Mouse (Mus musculus) C2C12 (cell line): ENCODE data around the gene Mical2. TPM values are rescaled to one million over a fixed set of nuclear protein-coding genes. Genes with fewer than 3 reads are reported as not detected.
A peak's percentile ranks its signal among the peaks of the same experiment; 100 is the strongest.

Source experiments
- H3K27me3 ChIP-seq: one replicate; pipeline ENCODE4 v1.6.1; 2011; ENCODE audit not compliant: control insufficient read depth, insufficient read depth, insufficient read length
- H3K36me3 ChIP-seq: one replicate; pipeline ENCODE4 v1.6.1; 2011; ENCODE audit not compliant: control insufficient read depth, insufficient read depth
- H3K4me3 ChIP-seq: one replicate; pipeline ENCODE4 v1.5.1; 2011; ENCODE audit warnings: mild to moderate bottlenecking, control low read depth; ENCODE audit not compliant: poor library complexity, insufficient read depth, severe bottlenecking
- H3K79me2 ChIP-seq: one replicate; pipeline ENCODE4 v1.6.1; 2011; ENCODE audit not compliant: control insufficient read depth, insufficient read depth
- H3K79me3 ChIP-seq: one replicate; pipeline ENCODE4 v1.6.1; 2011; ENCODE audit warnings: low read depth, control low read depth
- H3ac ChIP-seq: one replicate; pipeline ENCODE3; 2011; ENCODE audit warnings: low read depth; ENCODE audit not compliant: control insufficient read depth, insufficient read length
- CEBPB ChIP-seq: IDR thresholded peaks from one replicate; pipeline ENCODE4 v1.6.1; 2011; ENCODE audit warnings: low read depth, mild to moderate bottlenecking, control low read depth, moderate library complexity
- CTCF ChIP-seq: IDR thresholded peaks from one replicate; pipeline ENCODE4 v1.5.1; 2011; ENCODE audit not compliant: control insufficient read depth, insufficient read depth, insufficient read length
- FOSL1 ChIP-seq: IDR thresholded peaks from one replicate; pipeline ENCODE4 v1.8.0; 2011; ENCODE audit warnings: mild to moderate bottlenecking, low read length; ENCODE audit not compliant: poor library complexity, insufficient read depth, severe bottlenecking
- MAX ChIP-seq: IDR thresholded peaks from one replicate; pipeline ENCODE4 v1.6.1; 2011; ENCODE audit warnings: mild to moderate bottlenecking, control low read depth
- MYOD1 ChIP-seq: IDR thresholded peaks from one replicate; pipeline ENCODE4 v1.6.1; 2011; ENCODE audit warnings: low read depth; ENCODE audit not compliant: control insufficient read depth, insufficient read length
- MYOG ChIP-seq: IDR thresholded peaks from one replicate; pipeline ENCODE4 v1.6.1; 2011; ENCODE audit not compliant: control insufficient read depth, insufficient read length; ENCODE audit errors: extremely low read depth
- USF1 ChIP-seq: IDR thresholded peaks from one replicate; pipeline ENCODE4 v1.6.1; 2011; ENCODE audit warnings: low read depth, mild to moderate bottlenecking, control low read depth, moderate library complexity
- polyA plus RNA-seq: library from polyadenylated mRNA; unstranded; fragments of >200 nt; fragmentation: generic; extraction: Trizol; gene quantifications from one replicate; pipeline ENCODE4 v1.2.1, GENCODE M21; 2012; ENCODE audit warnings: missing spikeins

The Mical2 gene
- polyA plus RNA-seq, 1 experiment: 76.9 TPM

- Histone ChIP-seq H3K36me3 (no peaks in the 10 kb centered on the region), H3ac (no peak overlapping the region), H3K79me2 (no peaks in the 10 kb centered on the region), H3K79me3 (no peaks in the 10 kb centered on the region), H3K4me3 (no peak overlapping the region), H3K27me3 (no peaks in the 10 kb centered on the region)
- no peak for TF ChIP-seq MYOG
- no peak for TF ChIP-seq MAX
- TF ChIP-seq MYOD1: no peak
- TF ChIP-seq CEBPB: no peak
- no peak for TF ChIP-seq USF1
- no peak for TF ChIP-seq FOSL1
- no peak for TF ChIP-seq CTCF
These were observed 9.8 kb upstream of the Mical2 start for GRCm38 (mm10) chr7:112215871-112216270.

DNA sequence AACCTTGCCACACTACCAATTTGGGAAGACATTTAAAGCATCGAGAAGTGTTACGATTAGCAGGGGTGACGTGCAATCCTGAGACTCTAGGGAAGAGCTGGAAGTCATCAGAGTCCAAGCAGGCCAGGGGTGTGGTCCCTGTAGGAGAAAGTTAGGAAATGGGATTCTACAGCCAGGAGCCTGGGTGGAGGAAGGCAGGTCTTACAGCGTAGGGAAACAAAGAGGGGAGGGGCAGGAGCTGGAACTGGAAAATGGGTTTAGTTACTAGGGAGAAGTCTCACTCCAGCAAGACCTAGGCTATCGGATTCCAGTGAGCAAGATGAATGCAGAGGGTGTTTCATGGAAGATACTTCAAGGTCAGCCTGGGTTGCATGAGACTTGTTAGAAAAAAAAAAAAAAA, 8.9 kb upstream of the Mical2 start:
- TF ChIP-seq CEBPB (no peak), CTCF (no peak), FOSL1 (no peak), USF1 (no peak), MYOG (no peak), MAX (no peak), MYOD1 (no peak)
- Histone ChIP-seq H3K27me3 (no peaks in the 10 kb centered on the region), H3ac (no peak overlapping the region), H3K4me3 (no peak overlapping the region), H3K79me2 (no peaks in the 10 kb centered on the region), H3K36me3 (no peaks in the 10 kb centered on the region), H3K79me3 (no peaks in the 10 kb centered on the region)

DNA sequence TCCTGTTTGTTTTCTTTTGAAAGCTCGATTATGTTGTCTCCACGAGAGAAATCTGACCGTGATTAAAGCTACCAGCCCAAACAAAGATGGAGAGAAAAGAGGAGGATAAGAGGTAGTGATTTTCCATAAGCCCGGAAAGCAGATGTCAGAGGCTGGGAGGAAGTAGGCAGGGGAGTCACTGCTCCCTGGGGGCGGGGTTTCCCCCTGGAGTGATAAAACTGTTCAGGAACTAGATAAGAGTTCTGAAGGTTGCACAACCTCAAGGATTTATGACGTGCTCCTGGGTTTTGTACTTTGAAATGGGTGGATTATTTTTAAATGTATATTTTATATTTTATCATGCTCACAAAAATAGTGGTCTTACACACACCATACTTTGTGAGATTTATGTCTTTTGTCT, 8.4 kb upstream of the Mical2 start:
- Histone ChIP-seq H3K27me3 (no peaks in the 10 kb centered on the region), H3K36me3 (no peaks in the 10 kb centered on the region), H3ac (no peak overlapping the region), H3K79me3 (no peaks in the 10 kb centered on the region), H3K79me2 (no peaks in the 10 kb centered on the region), H3K4me3 (no peak overlapping the region)
- TF ChIP-seq CEBPB: peak; percentile 89
- TF ChIP-seq MYOD1: no peak

DNA sequence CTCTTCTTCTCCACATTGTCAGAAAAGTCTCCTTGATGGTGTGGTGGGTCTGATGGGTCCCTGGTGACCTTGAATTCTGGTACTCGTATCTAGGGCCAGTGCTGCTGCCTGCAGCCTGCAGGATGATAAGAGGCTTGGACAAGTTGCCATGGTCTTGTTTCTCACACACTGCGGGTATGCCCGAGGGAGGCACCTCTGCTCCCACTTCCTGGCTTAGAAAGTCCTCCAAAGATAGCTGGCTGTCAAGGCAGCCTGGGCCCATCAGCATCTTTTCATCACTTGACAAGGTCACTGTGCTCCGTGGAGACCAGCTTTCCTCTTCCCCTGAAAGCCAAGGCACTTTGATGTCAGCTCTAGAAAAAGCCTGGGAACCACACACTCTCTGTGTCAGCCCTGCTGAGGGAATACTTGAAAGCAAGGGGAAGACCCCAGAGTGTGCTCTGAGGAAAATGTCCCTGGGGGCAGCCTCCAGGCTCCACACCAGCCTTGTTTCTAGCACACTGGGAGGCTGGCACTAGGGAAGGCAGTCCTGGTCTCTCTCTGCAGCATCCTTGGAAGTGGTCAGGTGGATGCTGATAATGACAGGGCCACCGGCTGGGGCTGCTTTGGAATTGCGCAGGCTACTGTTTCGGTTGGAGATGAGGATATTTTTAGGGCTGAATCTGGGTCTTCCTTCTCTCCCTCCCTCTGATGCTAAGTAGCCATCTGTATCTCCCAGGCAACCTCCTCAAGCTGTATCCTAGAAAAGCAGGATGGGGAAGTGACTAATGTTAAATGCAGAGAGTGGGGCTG, 2.7 kb upstream of the Mical2 start:
- Histone ChIP-seq H3K27me3 (no peaks in the 10 kb centered on the region), H3K36me3 (no peaks in the 10 kb centered on the region), H3ac (no peak overlapping the region), H3K79me2 (peaks cover 22% of the 10 kb centered on the region), H3K4me3 (no peak overlapping the region), H3K79me3 (peaks cover 18% of the 10 kb centered on the region)
- no peak for TF ChIP-seq MYOD1
- no peak for TF ChIP-seq MAX
- no peak for TF ChIP-seq MYOG
- no peak for TF ChIP-seq CEBPB
- TF ChIP-seq CTCF: no peak
- TF ChIP-seq USF1: no peak
- TF ChIP-seq FOSL1: no peak

- H3K79me2 ChIP-seq: peaks cover 41% of the 10 kb centered on the region
- no peaks in the 10 kb centered on the region for H3K27me3 ChIP-seq
- TF ChIP-seq USF1 (no peak), MYOD1 (no peak), CTCF (no peak), FOSL1 (no peak), CEBPB (no peak), MAX (no peak), MYOG (no peak)
- no peak overlapping the region for H3ac ChIP-seq
- no peaks in the 10 kb centered on the region for H3K36me3 ChIP-seq
- H3K4me3 ChIP-seq: no peak overlapping the region
- H3K79me3 ChIP-seq: peaks cover 32% of the 10 kb centered on the region
These were observed 802 bp upstream of the Mical2 start for GRCm38 (mm10) chr7:112224854-112225253.

GRCm38 (mm10) chr7:112226446-112227265, 1.0 kb downstream of the Mical2 start:
- H3K36me3 ChIP-seq: peaks cover 12% of the 10 kb centered on the region
- H3K27me3 ChIP-seq: no peaks in the 10 kb centered on the region
- H3K79me2 ChIP-seq: peaks cover 59% of the 10 kb centered on the region
- H3ac ChIP-seq: peak overlapping the region; percentile 99
- H3K79me3 ChIP-seq: peaks cover 50% of the 10 kb centered on the region
- H3K4me3 ChIP-seq: peak overlapping the region; percentile 83
- TF ChIP-seq MYOD1 (peak; percentile 41), CEBPB (no peak)
